Mouse (Mus musculus) CH12.LX (cell line): ENCODE results near the gene Map7d2. TPM values are rescaled to one million over a fixed set of nuclear protein-coding genes. Genes with fewer than 3 reads are reported as not detected.

Experiments
- DNase-seq: peaks from one replicate; pipeline ENCODE4 v3.0.0-alpha.2; 2013; ENCODE audit errors: extremely low read depth
- H3K27ac ChIP-seq: 2 replicates; pipeline ENCODE4 v1.5.1; 2012; ENCODE audit warnings: low read depth, mild to moderate bottlenecking, control low read depth, moderate library complexity; ENCODE audit not compliant: insufficient read depth
- H3K27me3 ChIP-seq: replicated peaks from 2 replicates; pipeline ENCODE3; 2012; ENCODE audit warnings: inconsistent platforms
- H3K36me3 ChIP-seq, 2 experiments: replicated peaks in 1 of 2; 2 replicates each; pipeline versions ENCODE3 to v1.6.1; 2012; ENCODE audit warnings: inconsistent platforms in 1 of 2, low read length in 1 of 2, mild to moderate bottlenecking in 1 of 2, mixed read lengths in 1 of 2, moderate library complexity in 1 of 2; ENCODE audit not compliant: control insufficient read depth in 1 of 2, insufficient read depth in 1 of 2
- H3K4me1 ChIP-seq, 2 experiments: 2 replicates each; pipeline ENCODE4 v1.6.1; 2012; ENCODE audit warnings: inconsistent platforms in 1 of 2, moderate library complexity in 1 of 2; ENCODE audit not compliant: insufficient read depth in 2 of 2, control insufficient read depth in 1 of 2
- H3K4me2 ChIP-seq: 2 replicates; pipeline ENCODE4 v1.6.1; 2012; ENCODE audit warnings: low read depth, mild to moderate bottlenecking, control low read depth; ENCODE audit not compliant: poor library complexity, insufficient read depth, severe bottlenecking
- H3K4me3 ChIP-seq, 3 experiments: fragments of 150-350 bp in 1 of 3; sonication (generic) in 1 of 3; replicated peaks in 1 of 3; 2 replicates each; pipeline versions ENCODE3 to v1.5.1; 2011 to 2012; ENCODE audit warnings: low read depth in 2 of 3, low read length in 2 of 3, mild to moderate bottlenecking in 2 of 3, moderate library complexity in 2 of 3, control low read depth in 1 of 3, improper control_type of control experiment in 1 of 3, inconsistent platforms in 1 of 3, mixed read lengths in 1 of 3; ENCODE audit not compliant: poor library complexity in 1 of 3
- H3K79me2 ChIP-seq: replicated peaks from 2 replicates; pipeline ENCODE4 v1.6.1; 2012; ENCODE audit warnings: mild to moderate bottlenecking, moderate library complexity; ENCODE audit not compliant: control insufficient read depth, poor library complexity, insufficient read depth, severe bottlenecking; ENCODE audit errors: extremely low read depth
- H3K9ac ChIP-seq: 2 replicates; pipeline ENCODE4 v1.6.1; 2012; ENCODE audit warnings: low read depth, mild to moderate bottlenecking, control low read depth, moderate library complexity; ENCODE audit not compliant: insufficient read depth
- H3K9me3 ChIP-seq: replicated peaks from 2 replicates; pipeline ENCODE3; 2012; ENCODE audit warnings: low read length, inconsistent platforms, mixed read lengths
- CHD2 ChIP-seq: IDR thresholded peaks from 2 replicates; pipeline ENCODE4 v1.6.1; 2011; ENCODE audit warnings: low read length, improper control_type of control experiment
- HCFC1 ChIP-seq: IDR thresholded peaks from 2 replicates; pipeline ENCODE4 v1.6.1; 2012; ENCODE audit warnings: low read depth, mild to moderate bottlenecking, inconsistent platforms, low read length, improper control_type of control experiment
- IRF4 ChIP-seq: IDR thresholded peaks from 2 replicates; pipeline ENCODE4 v1.6.1; 2014; ENCODE audit warnings: low read depth, mild to moderate bottlenecking, inconsistent platforms, low read length, improper control_type of control experiment
- JUND ChIP-seq: conservative IDR thresholded peaks from 2 replicates; pipeline ENCODE4 v1.6.1; 2011; ENCODE audit warnings: low read depth, low read length, improper control_type of control experiment
- MAFK ChIP-seq: IDR thresholded peaks from 2 replicates; pipeline ENCODE4 v1.6.1; 2011; ENCODE audit warnings: low read length, improper control_type of control experiment; ENCODE audit not compliant: insufficient replicate concordance
- MAX ChIP-seq: IDR thresholded peaks from 2 replicates; pipeline ENCODE4 v1.6.1; 2011; ENCODE audit warnings: low read length, improper control_type of control experiment
- MXI1 ChIP-seq: IDR thresholded peaks from 2 replicates; pipeline ENCODE4 v1.6.1; 2011; ENCODE audit warnings: mild to moderate bottlenecking, low read depth, low read length, improper control_type of control experiment
- MYC ChIP-seq: IDR thresholded peaks from 2 replicates; pipeline ENCODE4 v1.6.1; 2011; ENCODE audit warnings: low read depth, mild to moderate bottlenecking, improper control_type of control experiment, low read length
- NELFE ChIP-seq: IDR thresholded peaks from 2 replicates; pipeline ENCODE4 v1.6.1; 2011; ENCODE audit warnings: low read depth, low read length, improper control_type of control experiment
- NRF1 ChIP-seq: IDR thresholded peaks from 2 replicates; pipeline ENCODE4 v1.6.1; 2014; ENCODE audit warnings: low read depth, mild to moderate bottlenecking, inconsistent platforms, low read length, improper control_type of control experiment, moderate library complexity
- POLR2A ChIP-seq: IDR thresholded peaks from 2 replicates; pipeline ENCODE4 v1.6.1; 2011; ENCODE audit warnings: low read depth, mild to moderate bottlenecking, improper control_type of control experiment, low read length
- POLR2AphosphoS2 ChIP-seq: IDR thresholded peaks from 2 replicates; pipeline ENCODE4 v1.6.1; 2011; ENCODE audit warnings: low read depth, low read length, improper control_type of control experiment
- RCOR1 ChIP-seq: conservative IDR thresholded peaks from 2 replicates; pipeline ENCODE4 v1.6.1; 2012; ENCODE audit warnings: low read depth, mild to moderate bottlenecking, inconsistent platforms, low read length, improper control_type of control experiment
- SIN3A ChIP-seq: IDR thresholded peaks from 2 replicates; pipeline ENCODE4 v1.6.1; 2012; ENCODE audit warnings: low read length, improper control_type of control experiment, inconsistent platforms
- SMC3 ChIP-seq: IDR thresholded peaks from 2 replicates; pipeline ENCODE4 v1.6.1; 2011; ENCODE audit warnings: low read depth, low read length, improper control_type of control experiment
- USF1 ChIP-seq: IDR thresholded peaks from 2 replicates; pipeline ENCODE4 v1.6.1; 2014; ENCODE audit warnings: low read depth, mild to moderate bottlenecking, inconsistent platforms, low read length, improper control_type of control experiment
- ZC3H11A ChIP-seq: IDR thresholded peaks from 2 replicates; pipeline ENCODE4 v1.6.1; 2012; ENCODE audit warnings: low read depth, mild to moderate bottlenecking, inconsistent platforms, low read length, improper control_type of control experiment
- ZNF384 ChIP-seq: IDR thresholded peaks from 2 replicates; pipeline ENCODE4 v1.6.1; 2012; ENCODE audit warnings: low read depth, low read length, improper control_type of control experiment, inconsistent platforms
- dilution Hi-C: fragments of 300-500 bp; cut with MboI; formaldehyde crosslinking; loops from 2 replicates; pipeline ENCODE4 v1.14.3; 2020; ENCODE audit warnings: low sequenced_read_pairs; ENCODE audit not compliant: extremely low pct_unique_long_range_greater_than_20kb, extremely low pct_ligation_motif_present
- in situ Hi-C: fragments of 300-500 bp; cut with MboI; formaldehyde crosslinking; loops from 3 replicates; pipeline ENCODE4 v1.14.3; 2019; ENCODE audit warnings: low sequenced_read_pairs, low pct_ligation_motif_present, low pct_unique_long_range_greater_than_20kb, mixed read lengths
- polyA plus RNA-seq: library from polyadenylated mRNA; unstranded; fragments of >175 nt; gene quantifications from 2 replicates; pipeline ENCODE4 v1.2.1, GENCODE M21; 2012; ENCODE audit warnings: low read depth; ENCODE audit not compliant: insufficient read length
- total RNA-seq, 2 experiments: library from RNA; depleted of rRNA; stranded (reverse); fragments of 300-350 nt in 1 of 2; fragments of >200 nt in 1 of 2; gene quantifications; 2 replicates each; pipeline ENCODE4 v1.2.3; 2012 to 2014

Gene Map7d2
- total and polyA plus RNA-seq, 3 experiments, result 0.19 to 1.1 TPM; not detected in 1

- H3K4me2 ChIP-seq, result no peak overlapping the region
- no peaks in the 10 kb centered on the region for H3K79me2 ChIP-seq
- H3K9ac ChIP-seq, result no peak overlapping the region
- dilution Hi-C loops, result no loop called here
- H3K4me3 ChIP-seq, result no peak overlapping the region
- H3K27ac ChIP-seq, result no peak overlapping the region
- H3K36me3 ChIP-seq, result no peaks in the 10 kb centered on the region
- no peak for TF ChIP-seq CHD2
- no peak for TF ChIP-seq MYC
- no peak for TF ChIP-seq POLR2A
- no peak for TF ChIP-seq ZC3H11A
- TF ChIP-seq JUND, result no peak
- no peak for TF ChIP-seq POLR2AphosphoS2
- no peak for TF ChIP-seq NRF1
- no peak for TF ChIP-seq NELFE
- no peak for TF ChIP-seq RCOR1
- TF ChIP-seq MAFK, result no peak
- TF ChIP-seq HCFC1, result no peak
- TF ChIP-seq MAX, result no peak
- no peak for TF ChIP-seq ZNF384
- no peak for TF ChIP-seq IRF4
- peaks cover 3 to 10% of the 10 kb centered on the region in 2 experiments; a peak in 2 of 4 replicates for H3K4me1 ChIP-seq
- in situ Hi-C loops, result no loop called here
- H3K27me3 ChIP-seq, result no peaks in the 10 kb centered on the region
- H3K9me3 ChIP-seq, result no peaks in the 10 kb centered on the region
- DNase-seq, result no peak
These were observed 108.3 kb downstream of the Map7d2 start for GRCm38 (mm10) chrX:159522651-159523050.

DNA sequence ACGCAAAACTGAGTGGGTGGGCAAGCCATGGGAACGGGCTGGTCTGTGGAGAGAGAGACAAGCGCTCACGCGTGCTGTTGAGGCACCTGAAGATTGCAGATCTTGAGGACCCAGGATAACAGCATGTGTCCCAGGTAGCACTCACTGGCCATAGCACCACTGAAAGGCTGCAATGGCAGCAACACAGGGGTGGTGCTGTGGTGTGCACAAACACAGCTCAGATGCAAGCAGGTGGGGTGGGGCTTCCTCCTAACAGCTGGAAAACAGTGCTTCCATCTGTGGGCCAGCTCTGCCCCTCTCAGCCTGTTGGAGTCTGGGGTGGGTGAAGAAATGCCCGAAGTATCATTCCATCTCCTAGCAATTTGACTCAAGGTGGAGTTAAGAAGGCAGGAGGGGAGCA lies 112.0 kb downstream of the Map7d2 start, which contains the start of gene Bclaf3:
Gene Bclaf3, plus strand, starts transcription at position 301 of the 400 bp plus-strand sequence.
- in situ Hi-C loops, result no loop called here
- DNase-seq, result no peak
- no peaks in the 10 kb centered on the region for H3K36me3 ChIP-seq
- H3K9me3 ChIP-seq, result no peaks in the 10 kb centered on the region
- no peaks in the 10 kb centered on the region for H3K27me3 ChIP-seq
- no peak within 1 kb of the TSS for H3K27ac ChIP-seq
- no peaks in the 10 kb centered on the region for H3K79me2 ChIP-seq
- H3K4me1 ChIP-seq, result peaks cover 8 to 10% of the 10 kb centered on the region in 2 experiments
- TF ChIP-seq SMC3 (no peak), USF1 (no peak), CHD2 (no peak), MXI1 (no peak), POLR2A (no peak), SIN3A (no peak), POLR2AphosphoS2 (no peak)
- H3K9ac ChIP-seq, result no peak within 1 kb of the TSS
- dilution Hi-C loops, result no loop called here
- H3K4me2 ChIP-seq, result no peak within 1 kb of the TSS
- no peak within 1 kb of the TSS for H3K4me3 ChIP-seq
